ENCODE assay signal across 8 mouse cellular contexts in genomic region chr2:112912611-112913010, GRCm38 (mm10).
"Had no signal": no experiment of that assay in that cellular context is flagged by ENCODE, and none has a peak within 500 bp of the region (broad histone marks: within the 10 kb centered on the region; RNA-seq: fewer than 3 reads in every experiment).

No protein-coding gene starts in this region.

- DNase-seq: kidney, adult 8-10 months; kidney, postnatal 25 days; lung, adult 2 months; lung, postnatal 36 days; midbrain, embryonic 14.5 days; thymus, adult 2 months; thymus, postnatal 25 days had no signal

- ATAC-seq: lung, postnatal 0 days had no signal
